Mouse (Mus musculus) liver, embryonic 14.5 days (tissue): ENCODE data around the gene Rbm4b. TPM values are rescaled to one million over a fixed set of nuclear protein-coding genes. Genes with fewer than 3 reads are reported as not detected.

Experiments used
- ATAC-seq: fragments of 200-750 bp; cut with Nextera tagmentation; 2 replicates; pipeline ENCODE4 v1.8.0; 2017; ENCODE audit warnings: moderate number of reproducible peaks, mild to moderate bottlenecking, moderate library complexity; ENCODE audit not compliant: insufficient read depth
- DNase-seq, 3 experiments: peaks; one replicate each; pipeline ENCODE4 v3.0.0-alpha.2; 2012 to 2013; ENCODE audit warnings: low read depth in 3 of 3, low spot score in 3 of 3
- H3K27ac ChIP-seq: fragments of 300-500 bp; sonication (generic); 2 replicates; pipeline ENCODE4 v1.5.1; 2014; ENCODE audit warnings: moderate library complexity, mild to moderate bottlenecking, control low read depth, inconsistent platforms
- H3K27me3 ChIP-seq: fragments of 300-500 bp; sonication (generic); 2 replicates; pipeline ENCODE4 v1.6.1; 2014; ENCODE audit warnings: mild to moderate bottlenecking, low read length, moderate library complexity; ENCODE audit not compliant: control insufficient read depth, insufficient read depth
- H3K36me3 ChIP-seq: fragments of 300-500 bp; sonication (generic); replicated peaks from 2 replicates; pipeline ENCODE4 v1.6.1; 2014; ENCODE audit warnings: low read depth; ENCODE audit not compliant: control insufficient read depth, insufficient read depth
- H3K4me1 ChIP-seq, 2 experiments: fragments of 200-500 bp in 1 of 2; fragments of 300-500 bp in 1 of 2; sonication (generic) in 1 of 2; replicated peaks; 2 replicates each; pipeline ENCODE4 v1.6.1; 2012 to 2014; ENCODE audit warnings: antibody characterized with exemption in 1 of 2, inconsistent platforms in 1 of 2, low read length in 1 of 2; ENCODE audit not compliant: control insufficient read depth in 2 of 2, insufficient read depth in 2 of 2
- H3K4me2 ChIP-seq: fragments of 300-500 bp; sonication (generic); 2 replicates; pipeline ENCODE4 v1.6.1; 2014; ENCODE audit warnings: low read depth, mild to moderate bottlenecking, control low read depth, moderate library complexity
- H3K4me3 ChIP-seq, 2 experiments: fragments of 200-500 bp in 1 of 2; fragments of 300-500 bp in 1 of 2; sonication (generic) in 1 of 2; 2 replicates each; pipeline ENCODE4 v1.5.1; 2012 to 2014; ENCODE audit warnings: low read depth in 2 of 2, low read length in 2 of 2, mild to moderate bottlenecking in 2 of 2, control low read depth in 1 of 2, inconsistent platforms in 1 of 2, moderate library complexity in 1 of 2; ENCODE audit not compliant: insufficient read depth in 1 of 2
- H3K9ac ChIP-seq: fragments of 300-500 bp; sonication (generic); replicated peaks from 2 replicates; pipeline ENCODE4 v1.6.1; 2014; ENCODE audit warnings: mild to moderate bottlenecking, control low read depth, moderate library complexity
- H3K9me3 ChIP-seq: fragments of 300-500 bp; sonication (generic); 2 replicates; pipeline ENCODE4 v1.6.1; 2016; ENCODE audit warnings: low read length, mixed read lengths; ENCODE audit not compliant: control insufficient read depth
- CTCF ChIP-seq: IDR thresholded peaks from 2 replicates; pipeline ENCODE4 v1.5.1; 2016; ENCODE audit warnings: antibody characterized with exemption, low read depth, control low read depth
- EP300 ChIP-seq: IDR thresholded peaks from 2 replicates; pipeline ENCODE4 v1.6.1; 2016; ENCODE audit warnings: antibody characterized with exemption, low read depth
- WGBS: fragments of 180-500 bp; shearing (Covaris S2); extraction: QIAGEN DNeasy Blood & Tissue Kit; methylation state at CpG from one replicate; pipeline ENCODE4 v1.1.7; 2014; ENCODE audit not compliant: insufficient replicate concordance; 5-methylcytosine and 5-hydroxymethylcytosine counted together
- polyA plus RNA-seq, 2 experiments: library from polyadenylated mRNA; depleted of rRNA in 1 of 2; stranded (reverse) in 1 of 2; unstranded in 1 of 2; fragments of >200 nt; fragmentation: Nextera tagmentation in 1 of 2; extraction: Ambion mirVana in 1 of 2; gene quantifications; 2 replicates each; pipeline versions ENCODE4 v1.2.1 to v1.2.3; 2012 to 2014

The Rbm4b gene
- polyA plus RNA-seq, 2 experiments = 3.4 to 8.4 TPM

GRCm38 (mm10) chr19:4762876-4763275, 6.6 kb downstream of the Rbm4b start:
- Histone ChIP-seq H3K27me3 (no peaks in the 10 kb centered on the region), H3K4me2 (no peak overlapping the region), H3K9me3 (no peaks in the 10 kb centered on the region), H3K4me3 (no peak overlapping the region), H3K36me3 (peaks cover 48% of the 10 kb centered on the region), H3K9ac (no peak overlapping the region; the same call in 1 of the 2 replicates), H3K27ac (no peak overlapping the region), H3K4me1 (peaks cover 0 to under 1% of the 10 kb centered on the region in 2 experiments; a peak in 1 of 4 replicates)
- TF ChIP-seq CTCF = peak; percentile 40
- no peak for TF ChIP-seq EP300
- WGBS = 69% methylated on average over 1 of the region's 1 CpGs
- ATAC-seq (peak; percentile 26; the same call in 1 of the 2 replicates), DNase-seq (no peak)

GRCm38 (mm10) chr19:4767507-4768148, 11.3 kb downstream of the Rbm4b start:
- H3K4me2 ChIP-seq = no peak overlapping the region
- no peaks in the 10 kb centered on the region for H3K9me3 ChIP-seq
- 69% methylated on average over 12 of the region's 12 CpGs for WGBS
- H3K27ac ChIP-seq = no peak overlapping the region
- H3K4me3 ChIP-seq = no peak overlapping the region
- H3K4me1 ChIP-seq = no peaks in the 10 kb centered on the region
- no peaks in the 10 kb centered on the region for H3K27me3 ChIP-seq
- no peak for TF ChIP-seq EP300
- TF ChIP-seq CTCF = no peak
- DNase-seq (no peak), ATAC-seq (0 out of 2 replicates have a peak, but pooled peaks have one; percentile 15)
- peaks cover 63% of the 10 kb centered on the region for H3K36me3 ChIP-seq
- H3K9ac ChIP-seq = no peak overlapping the region

- H3K36me3 ChIP-seq = peaks cover 72% of the 10 kb centered on the region
Observed at GRCm38 (mm10) chr19:4772785-4773184, 16.5 kb downstream of the Rbm4b start.

GRCm38 (mm10) chr19:4782891-4783290, 26.6 kb downstream of the Rbm4b start:
- Histone ChIP-seq H3K4me1 (no peaks in the 10 kb centered on the region; a peak in 1 of 4 replicates), H3K4me3 (no peak overlapping the region), H3K36me3 (peaks cover 79% of the 10 kb centered on the region), H3K9me3 (no peaks in the 10 kb centered on the region), H3K27ac (no peak overlapping the region), H3K9ac (no peak overlapping the region), H3K4me2 (no peak overlapping the region), H3K27me3 (no peaks in the 10 kb centered on the region)
- WGBS = 84% methylated on average over 2 of the region's 2 CpGs
- DNase-seq (no peak), ATAC-seq (no peak)
- TF ChIP-seq EP300 (no peak), CTCF (no peak)

More at GRCm38 (mm10) chr19:4772785-4773184, 16.5 kb downstream of the Rbm4b start:
- DNase-seq (no peak), ATAC-seq (no peak)
- Histone ChIP-seq H3K27ac (no peak overlapping the region), H3K27me3 (no peaks in the 10 kb centered on the region), H3K4me3 (no peak overlapping the region), H3K4me1 (no peaks in the 10 kb centered on the region), H3K9me3 (no peaks in the 10 kb centered on the region), H3K4me2 (no peak overlapping the region), H3K9ac (no peak overlapping the region)
- no peak for TF ChIP-seq CTCF
- no peak for TF ChIP-seq EP300
- WGBS = 76% methylated on average over 3 of the region's 3 CpGs

GRCm38 (mm10) chr19:4785206-4785605, 28.9 kb downstream of the Rbm4b start:
- Histone ChIP-seq H3K4me1 (peaks cover 0 to 1% of the 10 kb centered on the region in 2 experiments; a peak in 3 of 4 replicates), H3K4me2 (no peak overlapping the region), H3K9me3 (no peaks in the 10 kb centered on the region), H3K4me3 (no peak overlapping the region), H3K9ac (no peak overlapping the region), H3K36me3 (peaks cover 90% of the 10 kb centered on the region), H3K27me3 (no peaks in the 10 kb centered on the region), H3K27ac (no peak overlapping the region)
- DNase-seq (no peak), ATAC-seq (no peak)
- TF ChIP-seq EP300 (no peak), CTCF (no peak)
- WGBS = 74% methylated on average over 7 of the region's 7 CpGs
